Mouse (Mus musculus) lung, adult 2 months (tissue): ENCODE measurements around the gene Afap1l2.

Experiments
- CTCF ChIP-seq: fragments of 200-500 bp; IDR thresholded peaks from 2 replicates; pipeline ENCODE4 v1.5.1; 2011; ENCODE audit warnings: mild to moderate bottlenecking, low read length, control low read depth; ENCODE audit not compliant: insufficient read depth
- POLR2A ChIP-seq: fragments of 200-500 bp; IDR thresholded peaks from 2 replicates; pipeline ENCODE4 v1.6.1; 2011; ENCODE audit warnings: low read depth, mild to moderate bottlenecking, control low read depth, low read length, borderline replicate concordance; ENCODE audit errors: extremely low read depth

DNA sequence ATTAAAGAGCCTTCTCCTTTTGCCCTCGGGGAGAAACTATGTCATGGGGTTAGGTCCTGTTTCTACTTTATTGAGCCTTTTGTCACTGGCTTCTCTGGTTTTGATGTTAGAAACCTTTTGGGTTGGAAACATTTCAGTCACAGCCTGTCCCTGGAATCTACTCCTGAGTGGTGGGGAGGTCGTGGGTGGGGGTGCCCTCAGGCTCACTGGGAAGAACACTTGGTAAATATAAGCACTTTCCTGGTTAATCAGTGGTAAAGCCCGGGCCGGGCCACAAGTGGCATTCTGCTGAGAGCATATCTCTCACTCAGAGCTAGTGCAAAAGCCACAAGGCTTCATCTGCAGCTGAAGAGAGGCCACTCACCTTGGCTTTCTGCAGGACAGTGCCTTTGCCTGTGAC, 94.3 kb downstream of the Afap1l2 start:
- TF ChIP-seq CTCF (no peak), POLR2A (no peak)
